Mouse (Mus musculus) left cerebral cortex, postnatal 4 days (tissue): ENCODE data around the gene Hist1h2br. TPM values are rescaled to one million over a fixed set of nuclear protein-coding genes. Genes with fewer than 3 reads are reported as not detected.
"Not testable (repeated sequence)": the region's sequence is repeated elsewhere in the genome, so short reads cannot be mapped to it uniquely, and the experiment has no call there.

Source experiments
- DNase-seq: peaks from one replicate; pipeline ENCODE4 v3.0.0-alpha.2; 2022
- intact Hi-C: fragments of 180-260 bp; cut with DNase I; formaldehyde crosslinking; loops from one replicate; pipeline ENCODE4 v1.15.1; 2025
- total RNA-seq, 2 experiments: library from RNA; stranded (reverse); gene quantifications; 2 replicates each; pipeline ENCODE4 v1.2.3; 2021

Hist1h2br gene
- total RNA-seq: 100 to 1,000 TPM; 106 to 108 TPM

- intact Hi-C loops: not testable (repeated sequence)
Observed at GRCm38 (mm10) chr13:21833461-21833860, at the start of gene Hist1h2br, which contains the start of gene Hist1h2ap. Gene Hist1h2br, plus strand, starts transcription at chr13:21833743. Gene Hist1h2ap, minus strand, starts transcription at chr13:21833507.

GRCm38 (mm10) chr13:21784311-21784710 is 49.2 kb upstream of the Hist1h2br start:
- intact Hi-C loops: no loop called here
- no peak for DNase-seq

More at GRCm38 (mm10) chr13:21833461-21833860, at the start of gene Hist1h2br, which contains the start of gene Hist1h2ap:
- not testable (repeated sequence) for DNase-seq

GRCm38 (mm10) chr13:21786189-21786898 is 47.2 kb upstream of the Hist1h2br start:
- DNase-seq: no peak
- intact Hi-C loops: no loop called here

GRCm38 (mm10) chr13:21786899-21787629 is 46.5 kb upstream of the Hist1h2br start, which contains the start of the genes Hist1h2an and Hist1h2bp:
Gene Hist1h2an, minus strand, starts transcription at chr13:21787218.
Gene Hist1h2bp, plus strand, starts transcription at chr13:21787461.
- peak; percentile 81 for DNase-seq
- intact Hi-C loops: not testable (repeated sequence)

- intact Hi-C loops: no loop called here
- DNase-seq: no peak
Observed at GRCm38 (mm10) chr13:21787760-21788593, 45.6 kb upstream of the Hist1h2br start.

GRCm38 (mm10) chr13:21789925-21790324 is 43.6 kb upstream of the Hist1h2br start:
- no peak for DNase-seq
- intact Hi-C loops: no loop called here

- DNase-seq: peak; percentile 19
- intact Hi-C loops: no loop called here
Observed at GRCm38 (mm10) chr13:21790601-21791283, 42.8 kb upstream of the Hist1h2br start.

GRCm38 (mm10) chr13:21795584-21795983 is 38.0 kb upstream of the Hist1h2br start:
- no peak for DNase-seq
- intact Hi-C loops: no loop called here

- intact Hi-C loops, DNase-seq: not testable (repeated sequence)
Observed at GRCm38 (mm10) chr13:21797163-21797562, 36.4 kb upstream of the Hist1h2br start.

- intact Hi-C loops, DNase-seq: not testable (repeated sequence)
Observed at GRCm38 (mm10) chr13:21803058-21803457, 30.5 kb upstream of the Hist1h2br start.

GRCm38 (mm10) chr13:21810073-21810472 is 23.5 kb upstream of the Hist1h2br start, which contains the start of the genes Hist1h2bq and Hist1h2ao:
Gene Hist1h2bq, minus strand, starts transcription at chr13:21810197.
Gene Hist1h2ao, plus strand, starts transcription at chr13:21810465.
- intact Hi-C loops, DNase-seq: not testable (repeated sequence)

- intact Hi-C loops, DNase-seq: not testable (repeated sequence)
Observed at GRCm38 (mm10) chr13:21811074-21811473, 22.5 kb upstream of the Hist1h2br start.

- DNase-seq: peak; percentile 20
Observed at GRCm38 (mm10) chr13:21811539-21811938, 22.0 kb upstream of the Hist1h2br start, which contains the start of gene Hist1h4m. Gene Hist1h4m, plus strand, starts transcription at chr13:21811746.

GRCm38 (mm10) chr13:21812092-21812491 is 21.5 kb upstream of the Hist1h2br start:
- intact Hi-C loops: not testable (repeated sequence)

More at GRCm38 (mm10) chr13:21811539-21811938, 22.0 kb upstream of the Hist1h2br start, which contains the start of gene Hist1h4m:
- intact Hi-C loops: not testable (repeated sequence)

GRCm38 (mm10) chr13:21820082-21820890 is 13.3 kb upstream of the Hist1h2br start:
- DNase-seq: not testable (repeated sequence)
- intact Hi-C loops: loop anchor here (10.0 kb wide), 1 partner anchor 205 kb away; no protein-coding TSS in a partner anchor

More at GRCm38 (mm10) chr13:21812092-21812491, 21.5 kb upstream of the Hist1h2br start:
- not testable (repeated sequence) for DNase-seq

- DNase-seq: no peak
- intact Hi-C loops: loop anchor here (10.0 kb wide), 1 partner anchor 196 kb away; no protein-coding TSS in a partner anchor
Observed at GRCm38 (mm10) chr13:21828511-21828910, 5.0 kb upstream of the Hist1h2br start.

- intact Hi-C loops: no loop called here
Observed at GRCm38 (mm10) chr13:21830344-21830743, 3.2 kb upstream of the Hist1h2br start.

More at GRCm38 (mm10) chr13:21830344-21830743, 3.2 kb upstream of the Hist1h2br start:
- DNase-seq: no peak
